Mouse (Mus musculus) forebrain, embryonic 11.5 days (tissue): ENCODE data around the gene Serinc2. TPM values are rescaled to one million over a fixed set of nuclear protein-coding genes. Genes with fewer than 3 reads are reported as not detected.

Source experiments
- ATAC-seq: fragments of 200-750 bp; cut with Nextera tagmentation; replicated peaks from 2 replicates; pipeline ENCODE4 v1.8.0; 2017; ENCODE audit warnings: moderate TSS enrichment; ENCODE audit not compliant: low FRiP score
- DNase-seq: peaks from one replicate; pipeline ENCODE4 v3.0.0-alpha.2; 2017; ENCODE audit warnings: low spot score
- H3K27ac ChIP-seq: fragments of 300-500 bp; sonication (generic); 2 replicates; pipeline ENCODE4 v1.5.1; 2014; ENCODE audit warnings: low read depth, low read length
- H3K27me3 ChIP-seq: fragments of 300-500 bp; sonication (generic); 2 replicates; pipeline ENCODE4 v1.6.1; 2014; ENCODE audit warnings: mild to moderate bottlenecking, low read length, mixed read lengths; ENCODE audit not compliant: control insufficient read depth, insufficient read depth
- H3K36me3 ChIP-seq: fragments of 300-500 bp; sonication (generic); 2 replicates; pipeline ENCODE4 v1.6.1; 2014; ENCODE audit warnings: mild to moderate bottlenecking, low read length, moderate library complexity, mixed read lengths; ENCODE audit not compliant: control insufficient read depth, insufficient read depth
- H3K4me1 ChIP-seq: fragments of 300-500 bp; sonication (generic); replicated peaks from 2 replicates; pipeline ENCODE4 v1.6.1; 2014; ENCODE audit warnings: low read length, mixed read lengths; ENCODE audit not compliant: control insufficient read depth, insufficient read depth
- H3K4me2 ChIP-seq: fragments of 300-500 bp; sonication (generic); 2 replicates; pipeline ENCODE4 v1.6.1; 2014; ENCODE audit warnings: low read depth, mild to moderate bottlenecking, low read length, moderate library complexity, mixed read lengths; ENCODE audit not compliant: severe bottlenecking
- H3K4me3 ChIP-seq: fragments of 300-500 bp; sonication (generic); 2 replicates; pipeline ENCODE4 v1.5.1; 2014; ENCODE audit warnings: low read depth, low read length
- H3K9ac ChIP-seq: fragments of 300-500 bp; sonication (generic); 2 replicates; pipeline ENCODE4 v1.6.1; 2014; ENCODE audit warnings: low read length
- H3K9me3 ChIP-seq: fragments of 300-500 bp; sonication (generic); 2 replicates; pipeline ENCODE4 v1.6.1; 2016; ENCODE audit warnings: low read length, mixed read lengths; ENCODE audit not compliant: control insufficient read depth
- WGBS: fragments of 180-500 bp; shearing (Covaris S2); extraction: QIAGEN DNeasy Blood & Tissue Kit; methylation state at CpG from one replicate; pipeline ENCODE4 v1.1.7; 2014; 5-methylcytosine and 5-hydroxymethylcytosine counted together
- polyA plus RNA-seq: library from polyadenylated mRNA; unstranded; fragments of >200 nt; fragmentation: Nextera tagmentation; extraction: Ambion mirVana; gene quantifications from 2 replicates; pipeline ENCODE4 v1.2.1, GENCODE M21; 2014

The Serinc2 gene
- polyA plus RNA-seq, 1 experiment from 2014 or later, result 83.4 TPM

GRCm38 (mm10) chr4:130292271-130292670 is 13.3 kb upstream of the Serinc2 start:
- H3K4me3 ChIP-seq, result no peak overlapping the region
- no peaks in the 10 kb centered on the region for H3K9me3 ChIP-seq
- DNase-seq, result peak; percentile 90
- 6% methylated on average over 4 of the region's 4 CpGs for WGBS
- H3K36me3 ChIP-seq, result no peaks in the 10 kb centered on the region
- H3K27ac ChIP-seq, result no peak overlapping the region
- ATAC-seq, result no peak
- H3K27me3 ChIP-seq, result no peaks in the 10 kb centered on the region
- no peaks in the 10 kb centered on the region for H3K4me1 ChIP-seq
- H3K4me2 ChIP-seq, result no peak overlapping the region
- no peak overlapping the region for H3K9ac ChIP-seq

DNA sequence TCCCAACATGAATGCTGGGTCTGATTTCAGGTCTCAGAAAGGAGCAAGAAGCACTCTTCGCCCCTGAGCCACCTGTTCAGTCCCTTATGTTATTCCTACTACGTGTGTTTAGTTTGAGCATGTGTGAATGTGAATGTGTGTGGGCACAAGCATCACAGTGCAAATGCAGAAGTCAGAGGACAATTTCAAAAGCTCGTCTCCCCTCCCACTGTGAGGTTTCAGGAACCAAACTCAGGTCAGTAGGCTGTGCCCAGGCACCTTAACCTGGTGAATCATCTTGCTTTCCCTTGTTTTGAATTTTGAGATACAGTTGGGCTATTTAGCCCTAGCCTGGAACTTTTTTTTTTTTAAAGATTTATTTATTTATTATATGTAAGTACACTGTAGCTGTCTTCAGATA is 10.8 kb upstream of the Serinc2 start:
- no peak for DNase-seq

GRCm38 (mm10) chr4:130286531-130286930 is 7.5 kb upstream of the Serinc2 start:
- ATAC-seq (no peak), DNase-seq (no peak)
- 69% methylated on average over 3 of the region's 3 CpGs for WGBS
- Histone ChIP-seq H3K9ac (no peak overlapping the region), H3K4me3 (no peak overlapping the region), H3K4me2 (no peak overlapping the region), H3K9me3 (no peaks in the 10 kb centered on the region), H3K27me3 (no peaks in the 10 kb centered on the region), H3K36me3 (no peaks in the 10 kb centered on the region), H3K4me1 (no peaks in the 10 kb centered on the region), H3K27ac (no peak overlapping the region)

More for the DNA sequence above, 10.8 kb upstream of the Serinc2 start:
- H3K27ac ChIP-seq, result no peak overlapping the region
- no peak for ATAC-seq
- no peaks in the 10 kb centered on the region for H3K4me1 ChIP-seq
- H3K4me3 ChIP-seq, result no peak overlapping the region
- H3K9ac ChIP-seq, result no peak overlapping the region
- H3K9me3 ChIP-seq, result no peaks in the 10 kb centered on the region
- H3K4me2 ChIP-seq, result no peak overlapping the region
- 70% methylated on average over 3 of the region's 3 CpGs for WGBS
- no peaks in the 10 kb centered on the region for H3K36me3 ChIP-seq
- H3K27me3 ChIP-seq, result no peaks in the 10 kb centered on the region

- Histone ChIP-seq H3K4me3 (no peak overlapping the region), H3K36me3 (no peaks in the 10 kb centered on the region), H3K27ac (no peak overlapping the region), H3K4me2 (no peak overlapping the region), H3K27me3 (no peaks in the 10 kb centered on the region; the same call in 1 of the 2 replicates), H3K9ac (no peak overlapping the region), H3K4me1 (no peaks in the 10 kb centered on the region), H3K9me3 (no peaks in the 10 kb centered on the region)
- ATAC-seq (no peak), DNase-seq (no peak)
- WGBS, result 84% methylated on average over 9 of the region's 9 CpGs
Measured at GRCm38 (mm10) chr4:130283826-130284225, 4.8 kb upstream of the Serinc2 start.

GRCm38 (mm10) chr4:130282856-130283255 is 3.9 kb upstream of the Serinc2 start:
- no peak overlapping the region for H3K4me2 ChIP-seq
- ATAC-seq (no peak), DNase-seq (no peak)
- no peaks in the 10 kb centered on the region; the same call in 1 of the 2 replicates for H3K27me3 ChIP-seq
- no peaks in the 10 kb centered on the region for H3K9me3 ChIP-seq
- H3K4me1 ChIP-seq, result no peaks in the 10 kb centered on the region
- no peak overlapping the region for H3K27ac ChIP-seq
- no peak overlapping the region for H3K9ac ChIP-seq
- no peaks in the 10 kb centered on the region for H3K36me3 ChIP-seq
- H3K4me3 ChIP-seq, result no peak overlapping the region
- WGBS, result 80% methylated on average over 5 of the region's 5 CpGs

- Histone ChIP-seq H3K27me3 (peaks cover 2% of the 10 kb centered on the region; the same call in 1 of the 2 replicates), H3K4me2 (no peak overlapping the region), H3K27ac (no peak overlapping the region), H3K9ac (no peak overlapping the region), H3K4me1 (peaks cover 3% of the 10 kb centered on the region; the same call in 1 of the 2 replicates), H3K4me3 (no peak overlapping the region), H3K9me3 (no peaks in the 10 kb centered on the region), H3K36me3 (no peaks in the 10 kb centered on the region)
- ATAC-seq (no peak), DNase-seq (no peak)
- WGBS, result 68% methylated on average over 7 of the region's 7 CpGs
Measured at GRCm38 (mm10) chr4:130276573-130277176, 2.3 kb downstream of the Serinc2 start.

DNA sequence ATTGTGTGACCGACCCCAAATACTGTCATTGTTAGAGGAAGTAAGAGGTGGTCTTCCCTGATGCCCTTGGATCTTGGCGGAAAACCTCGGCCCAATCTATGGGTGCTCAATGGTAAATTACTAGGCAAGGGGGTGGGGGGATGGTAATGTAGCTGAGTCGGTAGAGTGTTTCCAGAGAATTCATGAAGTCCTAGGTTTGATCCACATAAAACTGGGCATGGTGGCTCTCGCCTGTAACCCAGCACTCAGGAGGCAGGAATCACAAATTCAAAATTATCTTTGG is 3.2 kb downstream of the Serinc2 start:
- ATAC-seq, result no peak

GRCm38 (mm10) chr4:130275016-130275822 is 3.8 kb downstream of the Serinc2 start:
- ATAC-seq, result peak; percentile 54
- peak; percentile 80 for DNase-seq
- Histone ChIP-seq H3K27ac (peak overlapping the region; percentile 94), H3K4me3 (peak overlapping the region; percentile 70), H3K4me1 (peaks cover 3% of the 10 kb centered on the region; the same call in 1 of the 2 replicates), H3K4me2 (peak overlapping the region; percentile 90), H3K36me3 (no peaks in the 10 kb centered on the region), H3K9ac (peak overlapping the region; percentile 98), H3K9me3 (no peaks in the 10 kb centered on the region), H3K27me3 (peaks cover 2% of the 10 kb centered on the region; the same call in 1 of the 2 replicates)
- under 1% methylated on average over 53 of the region's 62 CpGs for whole genome bisulfite sequencing

More for the DNA sequence above, 3.2 kb downstream of the Serinc2 start:
- H3K36me3 ChIP-seq, result no peaks in the 10 kb centered on the region
- peaks cover 2% of the 10 kb centered on the region; the same call in 1 of the 2 replicates for H3K27me3 ChIP-seq
- H3K4me1 ChIP-seq, result peaks cover 3% of the 10 kb centered on the region; the same call in 1 of the 2 replicates
- no peaks in the 10 kb centered on the region for H3K9me3 ChIP-seq
- H3K4me3 ChIP-seq, result peak overlapping the region; percentile 70
- no peak overlapping the region for H3K27ac ChIP-seq
- H3K9ac ChIP-seq, result peak overlapping the region; percentile 98; the same call in 1 of the 2 replicates
- DNase-seq, result no peak
- peak overlapping the region; percentile 90 for H3K4me2 ChIP-seq
- 52% methylated on average over 5 of the region's 5 CpGs for whole genome bisulfite sequencing
